Mouse (Mus musculus): Measurements from ENCODE around the gene Kcnk6. TPM values are rescaled to one million over a fixed set of nuclear protein-coding genes. Genes with fewer than 3 reads are reported as not detected.
"Not testable (repeated sequence)": the region's sequence is repeated elsewhere in the genome, so short reads cannot be mapped to it uniquely, and the experiment has no call there.

The Kcnk6 gene
- polyA plus RNA-seq, 1 experiment = 39.1 TPM

GRCm38 (mm10) chr7:29233745-29234144, 1.4 kb upstream of the Kcnk6 start:
- TF ChIP-seq CTCF (IDR thresholded peaks at IDR 0.05; ENCODE audit: low read depth, low read length) = no peak
- no peak for TF ChIP-seq POLR2A (IDR thresholded peaks at IDR 0.05; ENCODE audit: borderline replicate concordance, low read depth, low read length)
- H3K4me3 ChIP-seq (ENCODE audit: insufficient read depth, low read length) = 0 out of 2 replicates have a peak overlapping the region, but pooled peaks have one; percentile 10
- H3K27ac ChIP-seq (ENCODE audit: insufficient read depth, low read depth, low read length) = peak overlapping the region; percentile 34
- peaks cover 38% of the 10 kb centered on the region for H3K4me1 ChIP-seq (ENCODE audit: control insufficient read depth, insufficient read depth, low read length)

DNA sequence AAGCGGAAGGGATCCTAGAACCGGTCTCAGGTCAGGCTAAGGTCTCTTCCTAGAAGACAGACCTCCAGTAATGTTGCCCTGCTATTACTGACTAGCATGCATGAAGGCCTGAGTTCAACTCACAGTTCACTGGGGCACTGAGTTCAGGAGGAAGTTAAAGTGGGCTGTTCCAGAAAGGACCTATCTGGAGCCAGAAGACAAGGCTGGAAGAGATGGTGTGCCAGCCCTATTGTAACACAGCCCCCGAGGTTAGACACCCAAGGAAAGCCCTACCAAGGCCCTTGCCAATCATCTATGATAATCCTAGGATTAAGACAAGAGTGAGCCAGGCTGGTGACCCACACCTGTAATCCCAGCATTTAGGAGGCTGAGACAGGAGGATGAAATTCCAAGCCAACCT, 798 bp downstream of the Kcnk6 start:
- H3K27ac ChIP-seq (ENCODE audit: insufficient read depth, low read depth, low read length) = peak overlapping the region; percentile 49
- TF ChIP-seq POLR2A (IDR thresholded peaks at IDR 0.05; ENCODE audit: borderline replicate concordance, low read depth, low read length) = no peak
- H3K4me3 ChIP-seq (ENCODE audit: insufficient read depth, low read length) = peak overlapping the region; percentile 82
- H3K4me1 ChIP-seq (ENCODE audit: control insufficient read depth, insufficient read depth, low read length) = peaks cover 43% of the 10 kb centered on the region

DNA sequence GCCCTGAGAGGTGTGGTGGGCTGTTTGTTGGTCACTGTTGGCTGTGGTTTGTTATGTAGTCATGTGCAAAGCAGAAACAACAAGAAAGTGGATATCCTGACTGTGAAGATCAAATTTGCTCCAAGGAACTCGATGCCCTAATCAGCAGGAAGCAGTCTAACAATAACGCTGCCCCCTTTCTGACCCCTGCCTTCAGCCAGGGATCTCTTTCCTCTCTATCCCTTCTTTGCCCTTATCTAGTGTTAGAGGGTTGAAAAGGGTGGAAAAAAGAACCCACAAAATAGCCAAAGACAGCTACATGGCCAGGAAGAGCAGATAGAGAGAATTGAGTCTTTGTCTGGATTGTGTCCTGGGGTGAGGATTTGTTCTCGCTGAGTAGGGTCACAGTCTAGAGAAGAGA, 1.8 kb downstream of the Kcnk6 start:
- Histone ChIP-seq H3K4me3 (ENCODE audit: insufficient read depth, low read length) (no peak overlapping the region), H3K27ac (ENCODE audit: insufficient read depth, low read depth, low read length) (no peak overlapping the region), H3K4me1 (ENCODE audit: control insufficient read depth, insufficient read depth, low read length) (peaks cover 43% of the 10 kb centered on the region)
- TF ChIP-seq CTCF (IDR thresholded peaks at IDR 0.05; ENCODE audit: low read depth, low read length) (no peak), POLR2A (IDR thresholded peaks at IDR 0.05; ENCODE audit: borderline replicate concordance, low read depth, low read length) (no peak)

DNA sequence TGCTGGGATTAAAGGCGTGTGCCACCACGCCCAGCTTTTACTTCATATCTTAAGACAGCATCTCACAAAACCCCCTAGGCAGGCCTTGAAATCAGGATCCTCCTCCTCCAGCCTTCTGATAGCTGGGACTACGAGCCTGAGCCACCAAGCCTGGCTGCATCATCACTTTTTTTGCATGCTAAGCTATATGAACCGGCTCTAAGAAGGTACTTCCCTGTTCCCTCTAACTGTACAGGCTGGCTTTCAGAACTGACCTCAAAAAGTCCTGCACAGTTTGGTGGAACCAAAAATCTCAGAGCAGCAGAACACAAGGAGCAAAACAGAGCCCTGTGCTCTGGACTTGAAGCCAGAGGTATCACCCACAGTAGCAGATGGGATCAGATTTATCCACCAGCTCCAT, 4.1 kb downstream of the Kcnk6 start:
- Histone ChIP-seq H3K4me3 (ENCODE audit: insufficient read depth, low read length) (no peak overlapping the region), H3K4me1 (ENCODE audit: control insufficient read depth, insufficient read depth, low read length) (peaks cover 35% of the 10 kb centered on the region), H3K27ac (ENCODE audit: insufficient read depth, low read depth, low read length) (peak overlapping the region; percentile 77)
- TF ChIP-seq CTCF (IDR thresholded peaks at IDR 0.05; ENCODE audit: low read depth, low read length) (no peak), POLR2A (IDR thresholded peaks at IDR 0.05; ENCODE audit: borderline replicate concordance, low read depth, low read length) (no peak)

DNA sequence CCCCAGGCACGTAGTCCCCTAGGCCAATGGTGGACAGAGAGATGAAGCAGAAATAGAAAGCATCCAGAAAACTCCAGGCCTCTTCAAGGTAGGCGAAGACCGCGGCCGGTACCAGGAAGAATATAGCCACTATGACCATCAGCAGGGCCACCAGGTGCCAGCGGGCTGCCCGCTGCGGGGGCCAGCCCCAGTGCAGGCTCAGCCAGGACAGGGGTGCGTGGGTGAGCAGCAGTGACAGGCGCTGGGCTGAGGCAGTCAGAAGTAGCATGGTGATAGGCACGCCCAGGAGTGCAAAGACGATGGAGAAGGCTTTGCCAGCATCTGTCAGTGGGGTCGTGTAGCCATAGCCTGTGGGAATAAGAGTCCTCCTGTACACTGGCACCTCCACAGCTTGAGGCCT, 6.8 kb downstream of the Kcnk6 start:
- Histone ChIP-seq H3K4me1 (ENCODE audit: control insufficient read depth, insufficient read depth, low read length) (peaks cover 25% of the 10 kb centered on the region), H3K27ac (ENCODE audit: insufficient read depth, low read depth, low read length) (no peak overlapping the region), H3K4me3 (ENCODE audit: insufficient read depth, low read length) (no peak overlapping the region)
- no peak for TF ChIP-seq POLR2A (IDR thresholded peaks at IDR 0.05; ENCODE audit: borderline replicate concordance, low read depth, low read length)
- no peak for TF ChIP-seq CTCF (IDR thresholded peaks at IDR 0.05; ENCODE audit: low read depth, low read length)

DNA sequence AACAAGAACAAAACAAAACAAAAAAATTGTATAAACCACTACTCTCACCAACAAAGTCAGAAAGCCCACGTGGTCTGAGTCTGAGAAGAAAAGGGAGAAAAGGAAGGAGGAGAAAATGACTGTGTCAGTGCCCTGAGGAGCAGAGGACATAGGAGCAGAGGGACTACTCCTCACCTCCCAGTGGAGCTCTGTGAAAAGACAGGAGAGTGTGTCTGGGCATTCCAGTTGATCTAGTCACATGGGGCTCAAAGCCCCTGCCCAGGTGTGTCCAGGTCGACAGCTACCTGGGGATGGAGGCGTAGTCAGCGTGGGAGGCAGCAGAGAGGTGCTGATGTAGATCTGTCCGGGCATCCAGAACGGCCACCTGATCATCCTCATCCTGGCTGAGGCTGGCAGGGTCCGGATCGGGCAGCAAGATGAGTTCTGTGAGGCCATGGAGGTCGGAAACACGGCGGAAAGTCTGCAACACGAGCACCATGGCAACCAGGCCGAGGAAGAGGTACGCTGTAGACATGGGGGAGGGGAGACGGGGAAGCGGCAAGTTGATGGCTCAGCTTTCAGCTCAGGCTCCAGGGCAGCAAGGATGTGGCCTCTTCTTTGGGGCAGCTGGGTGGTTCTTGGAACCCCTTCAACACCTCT, 7.4 kb downstream of the Kcnk6 start:
- H3K27ac ChIP-seq (ENCODE audit: insufficient read depth, low read depth, low read length) = no peak overlapping the region
- H3K4me3 ChIP-seq (ENCODE audit: insufficient read depth, low read length) = no peak overlapping the region
- TF ChIP-seq POLR2A (IDR thresholded peaks at IDR 0.05; ENCODE audit: borderline replicate concordance, low read depth, low read length) = no peak
- TF ChIP-seq CTCF (IDR thresholded peaks at IDR 0.05; ENCODE audit: low read depth, low read length) = no peak
- H3K4me1 ChIP-seq (ENCODE audit: control insufficient read depth, insufficient read depth, low read length) = peaks cover 22% of the 10 kb centered on the region

DNA sequence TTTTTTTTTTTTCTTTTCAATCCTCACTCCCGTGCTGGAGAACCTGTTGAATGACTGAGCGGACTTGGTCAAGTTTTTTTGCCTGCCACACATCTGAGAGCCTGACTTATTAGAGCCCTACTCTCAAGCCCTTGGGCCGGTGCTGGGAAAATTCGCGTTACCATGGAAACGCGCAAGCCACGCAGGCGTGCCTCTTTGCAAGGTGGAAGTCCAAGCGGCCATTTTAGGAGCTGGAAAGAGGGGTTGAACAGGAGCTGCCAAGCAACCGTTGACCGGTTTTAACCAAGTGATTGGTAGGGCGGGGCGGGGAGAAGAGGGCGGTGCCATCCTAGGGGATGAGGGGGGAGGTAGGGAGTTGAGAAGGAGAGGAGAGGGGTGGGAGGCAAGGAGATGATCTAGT, 17.5 kb downstream of the Kcnk6 start:
- no peak for TF ChIP-seq POLR2A (IDR thresholded peaks at IDR 0.05; ENCODE audit: borderline replicate concordance, low read depth, low read length)
- no peak for TF ChIP-seq CTCF (IDR thresholded peaks at IDR 0.05; ENCODE audit: low read depth, low read length)
- Histone ChIP-seq H3K27ac (ENCODE audit: insufficient read depth, low read depth, low read length) (no peak overlapping the region), H3K4me3 (ENCODE audit: insufficient read depth, low read length) (no peak overlapping the region), H3K4me1 (ENCODE audit: control insufficient read depth, insufficient read depth, low read length) (peaks cover 4% of the 10 kb centered on the region; the same call in 1 of the 2 replicates)

DNA sequence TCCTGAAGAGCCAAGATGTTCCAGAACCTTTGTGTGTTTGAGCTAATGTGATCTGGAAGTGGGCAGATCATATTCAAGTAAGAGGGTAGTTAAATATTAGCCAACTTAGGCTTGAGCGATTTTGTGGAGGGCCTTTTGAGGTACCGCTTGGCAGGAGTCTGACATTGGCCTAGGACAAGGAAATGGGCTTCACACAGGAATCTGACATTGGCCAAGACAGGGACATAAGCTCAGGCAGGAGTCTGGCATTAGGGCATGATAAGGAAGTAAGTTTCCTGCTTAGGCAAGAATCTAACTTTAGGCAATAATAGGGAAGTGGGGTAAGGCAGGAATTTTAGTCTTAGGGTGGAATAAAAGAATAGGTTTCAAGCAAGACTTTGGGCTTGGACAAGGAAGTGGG, 18.1 kb downstream of the Kcnk6 start:
- H3K4me1 ChIP-seq (ENCODE audit: control insufficient read depth, insufficient read depth, low read length) = peaks cover 6% of the 10 kb centered on the region; the same call in 1 of the 2 replicates
- no peak overlapping the region for H3K4me3 ChIP-seq (ENCODE audit: insufficient read depth, low read length)
- TF ChIP-seq CTCF (IDR thresholded peaks at IDR 0.05; ENCODE audit: low read depth, low read length) = no peak
- no peak for TF ChIP-seq POLR2A (IDR thresholded peaks at IDR 0.05; ENCODE audit: borderline replicate concordance, low read depth, low read length)
- no peak overlapping the region for H3K27ac ChIP-seq (ENCODE audit: insufficient read depth, low read depth, low read length)

GRCm38 (mm10) chr7:29213675-29214082, 18.6 kb downstream of the Kcnk6 start, which contains the start of gene Catsperg1:
Gene Catsperg1, minus strand, starts transcription at chr7:29214035.
- Histone ChIP-seq H3K4me1 (ENCODE audit: control insufficient read depth, insufficient read depth, low read length) (peaks cover 6% of the 10 kb centered on the region; the same call in 1 of the 2 replicates), H3K4me3 (ENCODE audit: insufficient read depth, low read length) (no peak within 1 kb of the TSS), H3K27ac (ENCODE audit: insufficient read depth, low read depth, low read length) (no peak within 1 kb of the TSS)
- TF ChIP-seq CTCF (IDR thresholded peaks at IDR 0.05; ENCODE audit: low read depth, low read length) (no peak), POLR2A (IDR thresholded peaks at IDR 0.05; ENCODE audit: borderline replicate concordance, low read depth, low read length) (no peak)

DNA sequence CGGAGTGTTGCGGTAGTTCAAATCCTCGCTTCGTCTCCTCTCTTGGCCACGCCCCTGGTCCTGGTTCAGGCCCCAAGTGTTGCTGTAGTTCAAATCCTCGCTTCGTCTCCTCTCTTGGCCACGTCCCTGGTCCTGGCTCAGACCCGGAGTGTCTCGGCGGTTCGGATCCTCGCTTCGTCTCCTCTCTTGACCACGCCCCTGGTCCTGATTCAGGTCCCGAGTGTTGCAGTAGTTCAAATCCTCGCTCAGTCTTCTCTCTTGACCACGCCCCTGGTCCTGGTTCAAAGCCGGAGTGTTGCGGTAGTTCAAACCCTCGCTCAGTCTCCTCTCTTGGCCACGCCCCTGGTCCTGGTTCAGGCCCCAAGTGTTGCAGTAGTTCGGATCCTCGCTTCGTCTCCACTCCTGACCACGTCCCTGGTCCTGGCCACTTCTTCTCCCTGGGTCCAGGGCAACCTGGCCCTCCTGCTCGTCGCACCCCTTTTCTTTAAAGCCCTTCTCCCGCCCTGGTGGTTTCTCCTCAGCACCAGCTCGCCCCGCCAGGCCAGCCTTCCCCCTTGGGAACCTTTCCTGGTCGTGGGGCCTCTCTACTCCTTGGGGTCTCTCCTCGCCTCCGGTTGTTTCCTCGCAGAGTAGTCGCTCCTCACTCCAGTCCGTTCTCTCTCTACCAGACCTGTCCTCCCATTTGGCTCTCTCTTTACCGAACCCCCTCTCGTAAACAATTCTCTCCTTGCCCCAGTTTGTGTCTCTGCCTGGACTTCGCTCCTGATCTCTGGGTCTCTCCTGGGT, 19.3 kb downstream of the Kcnk6 start:
- not testable (repeated sequence) for H3K27ac ChIP-seq (ENCODE audit: insufficient read depth, low read depth, low read length); H3K4me3 ChIP-seq (ENCODE audit: insufficient read depth, low read length); H3K4me1 ChIP-seq (ENCODE audit: control insufficient read depth, insufficient read depth, low read length)
